Mouse (Mus musculus) MEL (cell line): ENCODE measurements at regions not wholly inside any gene's neighbourhood (a gene's known extent, or its start where the extent isn't known, plus 50 kb on each side); places are given as distances from the start of the nearest gene placed in this dataset.

Source experiments
- CTCF ChIP-seq, 3 experiments: IDR thresholded peaks in 2 of 3; conservative IDR thresholded peaks in 1 of 3; 2 replicates each; pipeline ENCODE4 v1.5.1; 2011 to 2012; ENCODE audit warnings: low read length in 3 of 3, low read depth in 2 of 3, mild to moderate bottlenecking in 2 of 3, improper control_type of control experiment in 1 of 3, inconsistent platforms in 1 of 3, mixed read lengths in 1 of 3, moderate library complexity in 1 of 3; ENCODE audit not compliant: control insufficient read depth in 1 of 3, insufficient read depth in 1 of 3, poor library complexity in 1 of 3, severe bottlenecking in 1 of 3
- KAT2A ChIP-seq: conservative IDR thresholded peaks from 2 replicates; pipeline ENCODE4 v1.6.1; 2012; ENCODE audit warnings: low read depth, low read length, improper control_type of control experiment, inconsistent platforms
- POLR2A ChIP-seq, 2 experiments: IDR thresholded peaks; 2 replicates each; pipeline ENCODE4 v1.6.1; 2011 to 2012; ENCODE audit warnings: low read length in 2 of 2, mild to moderate bottlenecking in 2 of 2, control low read depth in 1 of 2, improper control_type of control experiment in 1 of 2, low read depth in 1 of 2, moderate library complexity in 1 of 2; ENCODE audit not compliant: control insufficient read depth in 1 of 2, insufficient read depth in 1 of 2, poor library complexity in 1 of 2

DNA sequence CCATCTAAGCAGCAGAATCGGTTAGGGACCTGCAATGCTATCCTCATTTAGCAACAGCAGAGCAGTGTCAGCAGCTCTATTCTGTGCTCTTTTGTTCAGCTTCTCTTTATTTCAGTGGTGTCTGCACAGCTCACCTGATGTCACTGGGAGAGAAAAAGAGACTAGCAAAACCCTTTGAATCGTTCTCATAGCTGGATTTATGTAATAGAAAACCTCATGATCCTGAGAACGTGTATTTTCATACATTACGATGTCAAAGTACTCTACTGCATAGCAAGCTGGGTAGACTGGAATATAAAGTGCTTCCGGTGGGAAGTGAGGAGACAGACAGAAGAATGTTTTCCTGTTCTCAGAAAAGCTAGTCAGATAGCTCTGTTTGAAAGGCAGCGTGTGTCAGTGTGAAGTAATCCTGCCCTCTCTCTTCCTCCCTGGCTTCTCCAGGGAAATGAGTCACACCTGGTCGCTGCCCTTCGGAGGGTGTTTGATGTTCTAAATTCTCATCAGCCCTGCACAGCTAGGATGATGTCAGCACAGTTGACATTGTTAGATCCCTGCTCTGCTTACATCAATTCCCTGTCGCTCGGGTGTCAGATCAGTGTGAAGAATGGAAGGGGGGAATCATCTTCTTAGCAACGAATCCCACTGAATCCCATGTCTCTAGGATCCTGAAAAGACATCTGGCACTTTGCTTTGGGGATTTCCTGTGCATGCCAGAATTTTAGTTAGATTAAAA is 129.6 kb upstream of the Zbtb20 start:
- no peak for TF ChIP-seq CTCF (IDR thresholded peaks at IDR 0.05 in 2 of 3, conservative IDR thresholded peaks at IDR 0.05 in 1 of 3; ENCODE audit: control insufficient read depth in 1 of 3, insufficient read depth in 1 of 3, low read depth in 2 of 3, low read length in 3 of 3, poor library complexity in 1 of 3, severe bottlenecking in 1 of 3)
- TF ChIP-seq POLR2A (IDR thresholded peaks at IDR 0.05; ENCODE audit: control insufficient read depth in 1 of 2, insufficient read depth in 1 of 2, low read depth in 1 of 2, low read length in 2 of 2, poor library complexity in 1 of 2), result no peak
- no peak for TF ChIP-seq KAT2A
